Mouse (Mus musculus): Measurements from ENCODE around the gene Rpl11.

DNA sequence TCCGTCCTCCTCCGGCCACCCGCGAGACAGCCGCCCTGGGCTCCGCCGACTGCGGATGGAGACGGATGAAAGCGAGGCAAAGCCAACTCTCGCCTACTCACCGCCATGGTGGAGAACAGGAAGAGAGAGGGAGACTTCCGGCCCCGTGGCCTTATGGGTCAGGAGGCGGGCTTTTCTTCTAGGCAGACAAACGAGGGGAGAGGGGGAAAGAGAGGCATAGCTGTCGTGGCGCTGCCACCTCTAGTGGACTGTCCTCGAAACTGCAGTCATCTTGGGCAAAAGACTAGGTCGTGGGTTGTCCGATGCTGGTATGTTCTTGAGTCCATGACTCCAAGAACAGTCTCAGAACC lies at the start of gene Rpl11:
- peak; percentile 81 for TF ChIP-seq EP300 (IDR thresholded peaks at IDR 0.05; ENCODE audit: insufficient read depth, low read depth, low read length)
- TF ChIP-seq CTCF (IDR thresholded peaks at IDR 0.05): peak; percentile 97

Data from heart, adult 2 months (tissue).